Mouse (Mus musculus): ENCODE results near the gene Sdhaf4.

Sdhaf4 gene

DNA sequence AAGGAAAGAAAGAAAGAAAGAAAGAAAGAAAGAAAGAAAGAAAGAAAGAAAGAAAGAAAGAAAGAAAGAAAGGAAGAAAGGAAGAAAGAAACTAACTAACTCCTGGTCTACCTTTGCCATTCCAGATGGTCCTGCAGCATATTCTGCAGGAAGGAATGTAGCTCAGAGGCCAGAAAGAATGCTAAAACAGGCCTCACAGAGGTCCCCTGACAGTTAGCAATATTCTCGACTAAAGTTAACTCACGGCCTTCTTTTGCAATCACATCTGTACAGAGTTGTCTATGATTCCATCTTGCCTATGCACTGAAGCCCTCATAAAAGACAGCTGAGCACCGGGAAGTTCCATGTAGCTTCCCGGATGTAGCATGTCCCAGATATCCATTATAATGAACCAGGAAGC, 49.9 kb downstream of the Sdhaf4 start:
- DNase-seq (ENCODE audit: low read depth, low spot score): no peak

DNA sequence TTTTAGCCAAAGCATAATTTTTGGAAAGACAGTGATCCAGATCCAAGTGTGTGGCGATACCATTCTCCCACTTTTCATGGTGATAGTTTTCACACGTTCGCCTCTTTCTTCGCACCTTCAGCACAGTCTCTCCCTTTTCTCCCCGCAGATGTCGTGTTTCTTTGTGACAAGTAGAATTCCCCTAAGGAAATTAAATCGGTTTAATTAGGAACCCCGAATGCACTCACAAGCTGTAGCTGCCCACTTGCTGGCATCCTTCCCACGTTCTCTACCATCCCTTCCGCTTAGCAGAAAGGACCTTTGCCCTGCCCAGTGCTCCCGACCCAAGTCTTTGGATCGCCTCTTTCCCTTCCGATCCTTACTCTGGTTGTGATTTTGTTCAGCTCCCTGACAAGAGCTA, 51.5 kb downstream of the Sdhaf4 start:
- DNase-seq (ENCODE audit: low read depth, low spot score): peak; percentile 85

DNA sequence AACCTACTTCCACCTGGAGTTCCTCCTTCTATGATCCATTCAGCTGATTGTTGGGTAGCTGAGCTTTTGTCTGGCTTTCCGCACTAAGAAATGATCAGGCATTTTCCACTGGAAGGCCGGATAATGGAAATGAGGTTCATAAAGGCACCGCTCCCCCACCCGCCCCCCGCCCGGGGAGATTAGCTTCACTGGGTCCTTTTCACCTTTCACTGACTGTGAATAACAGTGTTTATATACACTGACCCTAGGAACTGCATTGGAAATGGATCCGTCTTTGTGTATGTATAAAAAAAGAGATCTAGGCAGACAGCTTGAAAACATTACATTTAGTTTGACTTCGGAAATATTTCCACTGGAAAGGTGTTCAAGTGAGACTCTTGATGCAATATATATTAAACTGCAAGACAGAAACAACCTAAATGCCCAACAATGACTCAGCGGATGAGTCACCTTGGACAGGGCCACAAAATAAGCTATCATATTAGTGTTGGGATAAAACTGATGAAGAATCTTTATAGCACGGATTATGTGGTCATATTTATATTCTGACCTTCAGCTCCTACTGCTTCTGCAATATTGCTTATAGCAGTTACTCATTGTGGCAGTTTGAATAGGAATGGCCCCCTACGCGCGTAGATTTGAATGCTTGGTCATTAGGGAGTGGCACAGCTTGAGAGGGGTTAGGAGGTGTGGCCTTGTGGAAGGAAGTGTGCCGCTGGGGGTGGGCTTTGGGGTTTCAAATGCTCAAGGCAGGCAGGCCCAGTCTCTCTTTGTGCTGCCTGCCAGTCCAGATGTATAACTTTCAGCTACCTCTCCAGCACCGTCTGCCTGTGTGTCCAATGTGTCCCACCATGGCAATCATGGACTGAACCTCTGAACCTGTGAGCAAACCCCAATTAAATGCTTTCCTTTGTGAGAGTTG, 56.4 kb downstream of the Sdhaf4 start:
- peak; percentile 31 for DNase-seq (ENCODE audit: low read depth, low spot score)

DNA sequence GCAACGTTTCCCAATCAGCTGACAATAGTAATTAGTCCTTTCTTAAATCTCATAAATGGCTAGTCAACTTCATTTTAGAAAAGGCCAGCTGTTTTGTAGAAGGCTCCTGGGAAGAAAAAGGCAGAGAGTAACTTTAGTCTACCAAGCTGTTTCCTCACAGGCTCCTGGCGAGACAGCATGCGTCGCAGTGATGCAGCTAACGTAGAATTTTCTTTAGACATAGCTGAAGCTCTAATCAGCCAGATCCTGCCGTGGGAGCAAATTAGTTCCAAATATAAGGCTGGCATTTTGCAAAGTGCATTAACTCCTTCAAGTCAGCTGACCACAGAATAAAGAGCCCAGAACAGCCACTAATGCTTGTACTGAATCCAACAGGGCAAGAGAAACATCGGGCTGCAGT, 57.2 kb downstream of the Sdhaf4 start:
- DNase-seq (ENCODE audit: low read depth, low spot score): peak; percentile 79

Data from brain, adult 2 months (tissue).